Mouse (Mus musculus) embryonic facial prominence, embryonic 13.5 days (tissue): ENCODE measurements around the gene B3gnt6. TPM values are rescaled to one million over a fixed set of nuclear protein-coding genes. Genes with fewer than 3 reads are reported as not detected.

Experiments
- ATAC-seq: fragments of 200-750 bp; cut with Nextera tagmentation; 2 replicates; pipeline ENCODE4 v1.8.0; 2017; ENCODE audit warnings: low read depth; ENCODE audit not compliant: insufficient number of reproducible peaks, insufficient read depth, low FRiP score, low TSS enrichment
- H3K27ac ChIP-seq: fragments of 300-500 bp; sonication (generic); 2 replicates; pipeline ENCODE4 v1.5.1; 2015; ENCODE audit warnings: moderate library complexity, mild to moderate bottlenecking, inconsistent platforms
- H3K27me3 ChIP-seq: fragments of 300-500 bp; sonication (generic); 2 replicates; pipeline ENCODE4 v1.6.1; 2015; ENCODE audit warnings: mild to moderate bottlenecking, inconsistent platforms
- H3K36me3 ChIP-seq: fragments of 300-500 bp; sonication (generic); 2 replicates; pipeline ENCODE4 v1.6.1; 2015; ENCODE audit warnings: mild to moderate bottlenecking, inconsistent platforms
- H3K4me1 ChIP-seq: fragments of 300-500 bp; sonication (generic); 2 replicates; pipeline ENCODE4 v1.6.1; 2015; ENCODE audit warnings: inconsistent platforms
- H3K4me2 ChIP-seq: fragments of 300-500 bp; sonication (generic); 2 replicates; pipeline ENCODE4 v1.6.1; 2015; ENCODE audit warnings: moderate library complexity, mild to moderate bottlenecking, inconsistent platforms
- H3K4me3 ChIP-seq: fragments of 300-500 bp; sonication (generic); 2 replicates; pipeline ENCODE4 v1.5.1; 2015; ENCODE audit warnings: mild to moderate bottlenecking, inconsistent platforms
- H3K9ac ChIP-seq: fragments of 300-500 bp; sonication (generic); 2 replicates; pipeline ENCODE4 v1.6.1; 2015; ENCODE audit warnings: mild to moderate bottlenecking, inconsistent platforms
- H3K9me3 ChIP-seq: fragments of 300-500 bp; sonication (generic); 2 replicates; pipeline ENCODE4 v1.6.1; 2016; ENCODE audit warnings: inconsistent platforms
- WGBS: fragments of 180-500 bp; shearing (Covaris S2); methylation state at CpG from one replicate; pipeline ENCODE4 v1.1.7; 2015; ENCODE audit warnings: mixed read lengths; 5-methylcytosine and 5-hydroxymethylcytosine counted together
- polyA plus RNA-seq: library from polyadenylated mRNA; unstranded; fragments of >200 nt; fragmentation: Nextera tagmentation; extraction: Ambion mirVana; gene quantifications from 2 replicates; pipeline ENCODE4 v1.2.1, GENCODE M21; 2015

B3gnt6 gene
- polyA plus RNA-seq, 1 experiment from 2014 or later = not detected

- no peak overlapping the region for H3K4me2 ChIP-seq
- ATAC-seq = no peak
- no peak overlapping the region for H3K27ac ChIP-seq
- H3K27me3 ChIP-seq = no peaks in the 10 kb centered on the region
- no peak overlapping the region for H3K9ac ChIP-seq
- H3K4me3 ChIP-seq = no peak overlapping the region
- H3K36me3 ChIP-seq = no peaks in the 10 kb centered on the region
- 65% methylated on average over 12 of the region's 12 CpGs for WGBS
- peaks cover 22% of the 10 kb centered on the region for H3K4me1 ChIP-seq
- no peaks in the 10 kb centered on the region for H3K9me3 ChIP-seq
These were observed 53.3 kb downstream of the B3gnt6 start for GRCm38 (mm10) chr7:98145842-98146446.

DNA sequence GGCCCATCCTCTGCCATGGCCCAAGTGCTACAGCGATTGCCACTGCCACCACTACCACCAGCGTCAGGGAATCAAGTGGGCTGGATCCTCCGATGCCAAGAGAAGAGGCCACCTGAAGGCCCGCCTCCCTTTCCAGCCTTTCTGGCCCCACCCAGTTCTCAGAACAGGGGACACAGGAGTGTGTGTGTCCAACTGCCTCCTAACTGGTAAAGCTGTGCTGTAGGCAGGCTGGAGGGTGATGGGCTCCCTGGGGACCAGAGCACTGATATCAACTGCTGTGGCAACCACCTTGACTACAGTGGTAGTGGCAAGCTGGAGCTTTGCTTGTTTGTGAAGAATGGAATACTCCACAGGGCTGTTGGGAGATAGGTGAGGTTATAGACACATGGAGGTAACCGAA lies 53.9 kb downstream of the B3gnt6 start, which contains the start of gene Omp:
Omp (minus strand) TSS at position 101 of the 400 bp plus-strand sequence.
- Histone ChIP-seq H3K27ac (no peak within 1 kb of the TSS), H3K36me3 (no peaks in the 10 kb centered on the region), H3K27me3 (no peaks in the 10 kb centered on the region), H3K9me3 (no peaks in the 10 kb centered on the region), H3K9ac (no peak within 1 kb of the TSS), H3K4me3 (no peak within 1 kb of the TSS), H3K4me1 (peaks cover 22% of the 10 kb centered on the region), H3K4me2 (no peak within 1 kb of the TSS)
- no peak for ATAC-seq
- WGBS = 90% methylated on average over 5 of the region's 5 CpGs

DNA sequence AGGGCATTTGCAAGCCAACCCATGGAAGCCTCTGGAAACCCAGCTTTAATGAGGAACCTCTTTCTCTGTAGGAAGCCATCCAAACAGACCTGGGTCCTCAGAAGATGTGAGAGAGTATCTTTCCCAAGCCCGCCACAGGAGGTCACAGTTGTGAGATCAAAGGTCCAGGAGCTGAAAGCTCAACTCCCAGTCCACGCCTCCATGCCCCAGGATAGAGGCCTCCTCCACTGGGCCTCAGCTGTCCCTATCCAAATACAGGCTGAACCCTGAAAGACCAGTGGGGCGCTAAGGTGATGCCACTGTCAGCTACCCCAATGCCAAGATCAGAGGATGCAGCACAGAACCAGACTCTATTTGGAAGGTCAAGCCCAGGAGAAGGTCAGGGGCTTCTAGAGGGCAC lies 56.6 kb downstream of the B3gnt6 start:
- no peaks in the 10 kb centered on the region for H3K36me3 ChIP-seq
- H3K27ac ChIP-seq = no peak overlapping the region
- no peaks in the 10 kb centered on the region for H3K27me3 ChIP-seq
- 72% methylated on average over 3 of the region's 3 CpGs for WGBS
- no peak overlapping the region for H3K4me3 ChIP-seq
- H3K4me2 ChIP-seq = no peak overlapping the region
- peaks cover 15% of the 10 kb centered on the region for H3K4me1 ChIP-seq
- no peak overlapping the region for H3K9ac ChIP-seq
- ATAC-seq = no peak
- H3K9me3 ChIP-seq = no peaks in the 10 kb centered on the region

Other genes with a start within 250 kb of the B3gnt6 start
- gene Myo7a, start 80.0 kb downstream of the B3gnt6 start, polyA plus RNA-seq = 10.2 and 10.5 TPM in 2 replicates
- gene Omp, start 54.0 kb downstream of the B3gnt6 start, polyA plus RNA-seq = 1.0 and 1.3 TPM in 2 replicates
- gene Capn5, start 21.2 kb downstream of the B3gnt6 start, polyA plus RNA-seq = 5.8 and 6.0 TPM in 2 replicates
- gene Acer3, start 121.7 kb upstream of the B3gnt6 start, polyA plus RNA-seq = 31.8 and 32.9 TPM in 2 replicates
- 17.2 and 19.2 TPM in 2 replicates for gene Tsku, start 161.8 kb upstream of the B3gnt6 start, polyA plus RNA-seq
- gene Gucy2d, start 240.9 kb upstream of the B3gnt6 start, polyA plus RNA-seq = not detected in 2 replicates